Mouse (Mus musculus): ENCODE data around the gene Dock1.

GRCm38 (mm10) chr7:135077806-135078205 is 407.4 kb downstream of the Dock1 start:
- TF ChIP-seq POLR2A (IDR thresholded peaks at IDR 0.05; ENCODE audit: low read depth, low read length) (no peak), CTCF (IDR thresholded peaks at IDR 0.05; ENCODE audit: borderline replicate concordance, insufficient read depth, low read length) (no peak)

All from embryonic fibroblast, embryonic 13.5 days (primary cell).